Mouse (Mus musculus): ENCODE data around the gene L3mbtl4. TPM values are rescaled to one million over a fixed set of nuclear protein-coding genes. Genes with fewer than 3 reads are reported as not detected.
A peak's percentile ranks its signal among the peaks of the same experiment; 100 is the strongest.

The L3mbtl4 gene
- 1 to 10 TPM; 3.9 to 5.0 TPM for total RNA-seq (2021)
- long read RNA-seq, experiment 1, partial matches to known transcripts: 0 of 1 reads
- long read RNA-seq, experiment 1, other reads (novel, unspliced or antisense): 1 of 1 reads
- long read RNA-seq, experiment 2, partial matches to known transcripts: 0 of 4 reads
- long read RNA-seq, experiment 2, other reads (novel, unspliced or antisense): 4 of 4 reads

GRCm38 (mm10) chr17:68273527-68273926 is at the start of gene L3mbtl4:
Gene L3mbtl4 (plus strand): TSS chr17:68273797.
- intact Hi-C loops (cut with DNase I): no loop called here
- DNase-seq (ENCODE audit: low spot score in 2 of 2): peak; percentile 23 to 41

GRCm38 (mm10) chr17:68230484-68230883 is 43.1 kb upstream of the L3mbtl4 start:
- peak; percentile 6 to 47 for DNase-seq (ENCODE audit: low spot score in 2 of 2)

GRCm38 (mm10) chr17:68235380-68235779 is 38.2 kb upstream of the L3mbtl4 start:
- peak in 1 of 2 experiments; percentile 2 for DNase-seq (ENCODE audit: low spot score in 2 of 2)
- intact Hi-C loops (cut with DNase I): no loop called here

More at GRCm38 (mm10) chr17:68230484-68230883, 43.1 kb upstream of the L3mbtl4 start:
- intact Hi-C loops (cut with DNase I): no loop called here

DNA sequence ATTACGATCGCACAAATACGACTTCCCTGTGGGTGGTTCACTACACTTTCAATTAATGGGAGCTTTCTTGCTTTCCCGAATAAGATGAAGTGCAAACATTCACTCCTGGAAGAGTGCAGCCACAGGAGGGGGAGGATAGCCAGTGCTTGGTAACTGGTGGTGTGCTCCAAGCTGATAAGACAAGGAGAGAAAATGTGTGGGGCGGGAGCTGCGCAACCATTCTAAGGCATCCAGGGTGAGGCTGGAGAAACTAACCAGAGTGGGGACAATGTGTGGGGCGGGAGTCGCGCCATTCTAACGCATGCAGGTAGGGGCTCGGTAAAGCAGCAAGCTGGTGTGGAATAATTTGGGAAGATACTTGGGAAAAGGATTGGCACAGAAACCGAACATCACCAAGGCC is 36.6 kb upstream of the L3mbtl4 start:
- intact Hi-C loops (cut with DNase I): no loop called here
- DNase-seq (ENCODE audit: low spot score in 2 of 2): no peak

DNA sequence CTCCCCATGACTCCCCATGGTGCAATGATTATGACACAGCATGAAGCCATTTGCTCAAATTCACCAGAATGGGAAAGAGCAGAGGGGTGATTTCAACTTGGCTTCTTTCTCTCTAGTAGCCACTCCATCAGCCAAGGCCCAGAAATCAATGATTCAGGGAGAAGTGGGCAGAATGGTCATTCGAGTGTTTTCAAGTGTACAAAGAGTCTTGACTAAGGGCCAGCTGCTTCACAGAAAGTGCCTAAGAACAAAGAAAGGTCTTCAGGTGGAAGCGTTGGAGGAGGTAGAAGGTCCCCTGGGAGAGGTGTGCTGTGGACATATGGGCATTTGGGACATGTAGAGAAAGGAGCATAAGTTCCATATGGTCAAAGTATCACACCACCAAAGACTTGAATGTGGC is 33.4 kb upstream of the L3mbtl4 start:
- DNase-seq (ENCODE audit: low spot score in 2 of 2): no peak

DNA sequence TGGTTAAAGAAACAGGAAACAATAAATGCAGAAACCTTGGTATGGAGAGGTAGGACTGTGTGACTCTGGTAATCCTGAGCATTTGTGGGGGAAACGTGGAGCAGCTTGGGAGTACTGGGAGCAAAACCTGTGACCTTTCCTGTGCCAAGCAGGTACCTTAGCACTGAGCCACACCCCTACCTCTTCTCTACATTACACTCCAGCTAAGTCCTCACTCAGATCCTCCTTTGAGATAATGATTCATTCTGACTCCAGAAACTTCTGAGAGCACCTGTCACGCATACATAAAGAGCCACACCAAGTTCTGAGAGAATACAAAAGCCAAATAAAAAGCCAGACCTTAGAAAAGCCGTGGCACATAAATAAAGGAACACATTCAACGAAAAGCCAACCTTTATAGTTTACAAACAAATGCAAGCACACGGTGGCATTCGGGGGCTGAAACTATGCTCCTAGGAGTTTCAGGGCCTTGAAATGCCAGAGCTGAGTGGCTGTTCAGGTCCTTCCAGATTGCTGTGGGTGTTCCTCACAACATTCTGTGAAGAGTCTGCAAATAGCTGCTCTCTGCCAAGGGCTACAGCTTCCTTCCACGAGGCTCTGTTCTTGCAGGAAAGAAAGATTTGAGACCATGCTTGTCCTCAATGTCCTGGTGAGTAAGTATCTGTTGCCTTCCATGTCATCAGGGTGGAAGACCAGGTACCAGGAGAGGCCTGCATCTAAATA is 8.6 kb upstream of the L3mbtl4 start:
- DNase-seq (ENCODE audit: low spot score in 2 of 2): peak; percentile 23 to 58
- intact Hi-C loops (cut with DNase I): no loop called here

More for the DNA sequence above, 33.4 kb upstream of the L3mbtl4 start:
- intact Hi-C loops (cut with DNase I): no loop called here

GRCm38 (mm10) chr17:68273954-68274353 is 357 bp downstream of the L3mbtl4 start:
- no peak for DNase-seq (ENCODE audit: low spot score in 2 of 2)
- intact Hi-C loops (cut with DNase I): no loop called here

GRCm38 (mm10) chr17:68275138-68275537 is 1.5 kb downstream of the L3mbtl4 start:
- DNase-seq (ENCODE audit: low spot score in 2 of 2): no peak
- intact Hi-C loops (cut with DNase I): no loop called here

DNA sequence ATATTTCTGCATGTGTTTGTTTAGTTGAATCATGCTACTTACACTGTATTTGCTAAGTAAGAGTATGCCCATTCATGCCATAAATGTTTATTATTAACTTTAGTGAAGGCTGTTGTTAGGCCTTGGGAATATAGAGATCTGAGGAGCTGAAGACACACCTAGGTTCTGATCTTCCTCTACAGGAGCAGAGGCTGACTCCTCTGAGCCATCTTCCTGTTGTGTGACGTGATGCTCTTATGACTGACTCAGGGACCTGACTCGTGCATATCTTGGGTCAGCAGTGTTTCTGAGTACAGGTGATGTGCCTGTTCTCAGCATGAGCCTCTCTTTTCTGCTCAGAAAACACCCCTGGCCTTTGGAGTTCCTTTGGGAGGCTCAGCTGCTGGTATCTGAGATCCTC is 7.3 kb downstream of the L3mbtl4 start:
- DNase-seq (ENCODE audit: low spot score in 2 of 2): no peak
- intact Hi-C loops (cut with DNase I): no loop called here

DNA sequence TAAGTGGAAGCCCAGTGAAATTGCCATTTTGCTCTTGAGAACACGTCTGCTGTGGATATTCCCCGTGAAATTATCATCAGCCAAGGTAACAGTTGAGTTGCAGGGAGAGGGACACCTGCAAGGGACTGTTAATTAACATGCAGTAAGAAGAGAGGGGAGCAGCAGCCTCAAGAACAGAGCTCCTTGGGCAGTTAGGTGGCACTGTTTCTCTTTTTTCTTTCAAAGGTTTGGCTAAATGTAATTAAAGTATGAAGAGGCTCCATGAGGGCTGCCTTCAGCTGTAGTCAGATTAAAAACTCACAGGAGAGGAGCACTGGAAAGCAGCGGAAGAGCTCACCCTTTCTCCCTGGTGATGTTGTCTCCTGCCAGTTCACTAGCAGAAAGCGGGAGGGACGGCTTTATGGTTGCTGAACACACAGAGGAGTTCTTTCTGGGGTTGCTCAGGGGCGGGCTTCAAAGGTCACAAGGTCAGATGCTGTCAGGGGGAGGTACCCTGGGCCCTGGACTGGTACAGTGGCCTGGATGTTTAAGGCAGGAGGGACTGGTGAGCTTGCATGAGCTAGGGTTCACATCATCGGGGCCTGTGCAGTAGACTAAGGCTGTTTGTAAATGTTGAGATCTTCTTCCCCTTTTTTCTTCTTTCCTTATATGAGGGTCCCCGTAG is 11.7 kb downstream of the L3mbtl4 start:
- DNase-seq (ENCODE audit: low spot score in 2 of 2): peak; percentile 39 to 57
- intact Hi-C loops (cut with DNase I): loop anchor here (5.0 kb wide), 2 partner anchors 567 to 582 kb away; no protein-coding TSS in a partner anchor

GRCm38 (mm10) chr17:68288094-68288493 is 14.5 kb downstream of the L3mbtl4 start:
- DNase-seq (ENCODE audit: low spot score in 2 of 2): no peak
- intact Hi-C loops (cut with DNase I): loop anchor here (5.0 kb wide), 2 partner anchors 564 to 579 kb away; no protein-coding TSS in a partner anchor

DNA sequence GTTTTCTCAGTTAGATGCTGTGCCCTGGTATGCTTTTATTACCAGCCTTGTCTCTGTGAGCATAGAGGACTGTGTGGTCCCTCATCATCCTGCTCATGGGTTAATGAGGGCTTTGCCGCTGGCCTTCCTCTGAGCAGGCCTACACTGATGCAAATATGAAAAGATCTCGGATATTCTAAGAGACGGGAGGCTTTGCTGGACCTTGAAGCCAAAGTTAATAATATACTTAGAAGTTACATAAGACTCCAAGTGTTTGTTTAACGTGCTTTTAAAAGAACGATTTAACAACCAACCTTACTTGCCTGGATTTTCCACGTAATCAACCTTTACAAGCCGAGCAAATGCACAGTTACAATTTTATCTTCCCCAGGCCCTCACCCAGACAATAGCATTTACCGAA is 15.1 kb downstream of the L3mbtl4 start:
- intact Hi-C loops (cut with DNase I): loop anchor here (5.0 kb wide), 2 partner anchors 564 to 579 kb away; no protein-coding TSS in a partner anchor
- no peak for DNase-seq (ENCODE audit: low spot score in 2 of 2)

GRCm38 (mm10) chr17:68291713-68292364 is 18.2 kb downstream of the L3mbtl4 start:
- intact Hi-C loops (cut with DNase I): no loop called here
- no peak for DNase-seq (ENCODE audit: low spot score in 2 of 2)

DNA sequence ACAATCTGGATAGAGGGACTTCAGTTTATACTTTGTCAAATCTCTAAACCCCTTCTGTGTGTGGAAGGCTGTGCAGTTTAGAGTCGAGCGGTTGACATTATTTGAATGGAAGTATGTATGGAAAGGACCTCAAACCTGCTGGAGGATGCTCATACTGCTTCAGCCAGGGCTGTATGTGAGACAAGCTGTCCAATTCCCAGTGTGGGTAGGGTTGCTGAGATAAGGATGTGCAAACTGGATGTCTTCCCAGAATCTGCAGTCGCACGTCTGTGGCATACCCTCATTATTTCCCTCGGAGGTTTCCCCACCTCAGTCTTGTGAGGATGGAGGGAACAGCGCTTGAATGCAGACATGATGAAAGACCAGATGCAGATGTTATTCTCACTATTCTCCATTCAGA is 34.8 kb downstream of the L3mbtl4 start:
- intact Hi-C loops (cut with DNase I): no loop called here
- DNase-seq (ENCODE audit: low spot score in 2 of 2): no peak

DNA sequence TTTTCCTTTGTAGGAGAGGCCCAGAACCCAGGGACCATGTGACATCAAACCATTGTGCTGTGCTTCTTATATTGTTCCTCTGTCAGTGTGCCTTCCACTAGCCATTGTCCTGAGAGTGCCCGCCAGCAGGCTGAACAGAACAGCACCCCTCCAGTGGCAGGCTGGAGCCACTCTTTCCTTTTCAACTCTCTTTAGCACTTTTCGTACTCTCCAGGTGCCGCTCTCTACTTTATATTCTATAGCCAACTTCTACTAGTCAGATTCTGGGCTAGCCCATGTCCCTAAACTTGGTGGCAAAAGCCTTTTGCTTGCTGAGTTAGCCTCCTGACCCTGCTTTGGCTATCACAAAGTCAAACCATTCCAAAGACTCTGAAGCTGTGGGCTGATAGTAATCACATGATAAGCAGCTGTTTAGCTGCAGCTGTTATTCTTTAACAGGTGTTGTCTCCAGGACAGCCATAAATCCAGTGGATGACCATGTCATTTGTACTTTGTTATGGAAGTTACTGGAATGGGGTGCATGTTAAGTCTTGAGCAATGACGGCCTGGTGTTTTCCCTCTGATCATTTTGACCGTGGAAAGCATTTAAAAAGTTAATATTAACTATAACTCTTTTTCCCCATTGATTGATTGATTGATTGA is 38.8 kb downstream of the L3mbtl4 start:
- no peak for DNase-seq (ENCODE audit: low spot score in 2 of 2)
- intact Hi-C loops (cut with DNase I): no loop called here

GRCm38 (mm10) chr17:68320940-68321339 is 47.3 kb downstream of the L3mbtl4 start:
- DNase-seq (ENCODE audit: low spot score in 2 of 2): no peak
- intact Hi-C loops (cut with DNase I): no loop called here

- intact Hi-C loops (cut with DNase I): no loop called here
- DNase-seq (ENCODE audit: low spot score in 2 of 2): no peak
Measured at GRCm38 (mm10) chr17:68322607-68323006, 49.0 kb downstream of the L3mbtl4 start.

DNA sequence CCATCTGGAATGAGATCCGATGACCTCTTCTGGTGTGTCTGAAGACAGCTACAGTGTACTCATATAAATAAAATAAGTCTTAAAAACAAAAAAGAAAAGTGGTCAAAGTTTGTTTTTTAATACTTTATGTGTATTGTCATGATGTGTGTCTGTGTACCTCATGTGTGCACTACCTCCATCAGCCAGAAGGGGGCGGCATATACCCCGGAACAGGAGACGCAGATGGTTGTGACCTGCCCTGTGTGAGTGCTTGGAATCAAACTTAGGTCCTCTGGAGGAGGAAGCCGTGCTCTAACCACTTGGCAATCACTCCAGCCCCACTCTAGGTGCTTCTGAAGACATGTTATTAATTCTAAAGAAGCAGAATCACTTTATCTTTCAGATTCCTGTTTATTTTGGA is 58.6 kb downstream of the L3mbtl4 start:
- intact Hi-C loops (cut with DNase I): no loop called here
- DNase-seq (ENCODE audit: low spot score in 2 of 2): no peak

- intact Hi-C loops (cut with DNase I): no loop called here
- no peak for DNase-seq (ENCODE audit: low spot score in 2 of 2)
Measured at GRCm38 (mm10) chr17:68333382-68333781, 59.8 kb downstream of the L3mbtl4 start.

All from left cerebral cortex, postnatal 14 days (tissue).